ENCODE assay signal across 17 mouse cellular contexts in the genomic region with DNA sequence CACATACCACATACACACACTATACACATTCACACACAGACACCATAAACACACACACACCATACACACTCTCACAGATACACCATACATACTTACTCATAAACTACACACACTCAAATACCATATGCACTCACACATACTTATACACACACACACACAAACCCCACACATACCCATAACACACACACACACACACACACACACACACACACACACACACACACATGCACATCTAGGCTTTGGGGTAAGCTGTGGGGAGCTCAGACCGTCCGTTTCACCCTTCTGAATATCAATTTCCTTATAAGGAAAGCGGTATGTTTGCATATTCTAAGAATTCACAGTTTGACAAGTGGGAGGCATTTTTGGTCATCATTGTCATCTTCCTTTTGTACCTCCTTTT. TPM values are rescaled to one million over a fixed set of nuclear protein-coding genes. Genes with fewer than 3 reads are reported as not detected.
A peak's percentile ranks its signal among the peaks of the same experiment; 100 is the strongest.
DNase-seq lines count a peak whose midpoint lies in the region; ATAC-seq and TF ChIP-seq lines count a peak whose summit lies in the region.
"Had no signal": no experiment of that assay in that cellular context is flagged by ENCODE, and none has a peak within 500 bp of the region (broad histone marks: within the 10 kb centered on the region; RNA-seq: fewer than 3 reads in every experiment).

No protein-coding gene starts in this region.

- TF ChIP-seq CTCF in CH12.LX (conservative IDR thresholded peaks at IDR 0.05 in 1 of 2, IDR thresholded peaks at IDR 0.05 in 1 of 2; ENCODE audit: low read depth in 2 of 2, low read length in 2 of 2) = no peak
- TF ChIP-seq CTCF in small intestine, adult 2 months (IDR thresholded peaks at IDR 0.05; ENCODE audit: extremely low read depth, insufficient read length, insufficient replicate concordance, low read depth, low read length) = no peak
- TF ChIP-seq CTCF in left cerebral cortex, adult 2 months (IDR thresholded peaks at IDR 0.05) = no peak

- dilution Hi-C loops in CH12.LX (cut with MboI; ENCODE audit: extremely low pct_ligation_motif_present, extremely low pct_unique_long_range_greater_than_20kb, low sequenced_read_pairs) = no loop called here

- no peak for TF ChIP-seq EP300 in CH12.LX (IDR thresholded peaks at IDR 0.05; ENCODE audit: low read length)

- no peak for DNase-seq in lung, postnatal 25 days (ENCODE audit: low spot score)
- DNase-seq in CH12.LX (ENCODE audit: extremely low read depth) = no peak
- DNase-seq in induced T-regulatory cell, adult 2 months (ENCODE audit: low read depth) = peak; percentile 64
- DNase-seq in left cerebral cortex, adult 2 months (ENCODE audit: extremely low spot score in 1 of 2, low spot score in 2 of 2) = no peak
- no peak for DNase-seq in frontal cortex, postnatal 36 days (ENCODE audit: low spot score in 2 of 2)
- DNase-seq: cerebellum, adult 2 months; heart, adult 11 months; kidney, adult 9 months; layer of hippocampus, adult 9-11 months had no signal

- no peak overlapping the region for H3K9ac ChIP-seq in lung, embryonic 16.5 days (ENCODE audit: low read length)
- H3K9ac ChIP-seq in CH12.LX (ENCODE audit: insufficient read depth, low read depth) = peak overlapping the region; percentile 90; the same call in 1 of the 2 replicates
- H3K9ac ChIP-seq: neural tube, embryonic 15.5 days had no signal

- peaks cover 15% of the 10 kb centered on the region for H3K4me1 ChIP-seq in lung, embryonic 16.5 days (replicated peaks; ENCODE audit: control insufficient read depth, insufficient read depth, low read length)
- peaks cover 37 to 69% of the 10 kb centered on the region in 2 experiments for H3K4me1 ChIP-seq in CH12.LX (ENCODE audit: control insufficient read depth in 1 of 2, insufficient read depth in 2 of 2)
- peaks cover 4% of the 10 kb centered on the region for H3K4me1 ChIP-seq in small intestine, adult 2 months (ENCODE audit: control insufficient read depth, insufficient read depth, insufficient read length, low read length)

- H3K36me3 ChIP-seq in lung, embryonic 16.5 days (ENCODE audit: control insufficient read depth, insufficient read depth, low read length) = no peaks in the 10 kb centered on the region
- H3K36me3 ChIP-seq in CH12.LX (replicated peaks in 1 of 2; ENCODE audit: control insufficient read depth in 1 of 2, insufficient read depth in 1 of 2, low read length in 1 of 2) = peaks cover 14 to 41% of the 10 kb centered on the region in 2 experiments
- no peaks in the 10 kb centered on the region for H3K36me3 ChIP-seq in small intestine, adult 2 months (ENCODE audit: control insufficient read depth, insufficient read depth, low read length)
- H3K36me3 ChIP-seq: G1E; hindbrain, embryonic 10.5 days; limb, embryonic 10.5 days; neural tube, embryonic 15.5 days had no signal

- no peak for TF ChIP-seq POLR2A in CH12.LX (IDR thresholded peaks at IDR 0.05; ENCODE audit: low read depth, low read length)
- TF ChIP-seq POLR2A in small intestine, adult 2 months (IDR thresholded peaks at IDR 0.05; ENCODE audit: low read depth, low read length) = no peak

- in situ Hi-C loops in CH12.LX (cut with MboI; ENCODE audit: low pct_ligation_motif_present, low pct_unique_long_range_greater_than_20kb, low sequenced_read_pairs) = no loop called here

- H3K4me3 ChIP-seq in lung, embryonic 16.5 days (ENCODE audit: low read length) = peak overlapping the region; percentile 38
- H3K4me3 ChIP-seq in CH12.LX (replicated peaks in 1 of 3; ENCODE audit: low read depth in 2 of 3, low read length in 2 of 3, poor library complexity in 1 of 3) = peak overlapping the region; percentile 61 to 94 (median 84)
- H3K4me3 ChIP-seq in small intestine, adult 2 months (ENCODE audit: low read depth, low read length) = no peak overlapping the region
- no peak overlapping the region for H3K4me3 ChIP-seq in left cerebral cortex, adult 2 months
- H3K4me3 ChIP-seq: hindbrain, embryonic 10.5 days; limb, embryonic 10.5 days; neural tube, embryonic 15.5 days had no signal

- no peak for TF ChIP-seq RAD21 in CH12.LX (IDR thresholded peaks at IDR 0.05; ENCODE audit: low read depth, low read length)

- ATAC-seq in lung, embryonic 16.5 days (ENCODE audit: low read depth) = no peak
- ATAC-seq: midbrain, embryonic 16.5 days had no signal

- WGBS in lung, embryonic 16.5 days = 38% methylated on average over 3 of the region's 3 CpGs
- 62% methylated on average over 3 of the region's 3 CpGs for WGBS in small intestine, adult 2 months

- intact Hi-C loops in left cerebral cortex, adult 2 months (cut with DNase I) = no loop called here

- H3K27ac ChIP-seq in lung, embryonic 16.5 days (ENCODE audit: low read length) = no peak overlapping the region
- peak overlapping the region; percentile 90 for H3K27ac ChIP-seq in CH12.LX (ENCODE audit: insufficient read depth, low read depth)
- H3K27ac ChIP-seq in small intestine, adult 2 months (ENCODE audit: insufficient read depth, low read depth, low read length) = peak overlapping the region; percentile 72; the same call in 1 of the 2 replicates
- no peak overlapping the region for H3K27ac ChIP-seq in left cerebral cortex, adult 2 months
- H3K27ac ChIP-seq: limb, embryonic 10.5 days; neural tube, embryonic 15.5 days had no signal

- H3K79me2 ChIP-seq in CH12.LX (replicated peaks; ENCODE audit: control insufficient read depth, extremely low read depth, insufficient read depth, poor library complexity, severe bottlenecking) = peaks cover 27% of the 10 kb centered on the region

- peak overlapping the region; percentile 39; the same call in 1 of the 2 replicates for H3K4me2 ChIP-seq in lung, embryonic 16.5 days (ENCODE audit: low read depth, low read length)
- peak overlapping the region; percentile 67 for H3K4me2 ChIP-seq in CH12.LX (ENCODE audit: insufficient read depth, low read depth, poor library complexity, severe bottlenecking)
- H3K4me2 ChIP-seq: neural tube, embryonic 15.5 days had no signal

- H3K9me3 ChIP-seq in lung, embryonic 16.5 days (ENCODE audit: control insufficient read depth, low read length) = no peaks in the 10 kb centered on the region
- H3K9me3 ChIP-seq in CH12.LX (replicated peaks; ENCODE audit: low read length) = peaks cover 4% of the 10 kb centered on the region
- H3K9me3 ChIP-seq: G1E; hindbrain, embryonic 10.5 days; limb, embryonic 10.5 days; neural tube, embryonic 15.5 days had no signal

- H3K27me3 ChIP-seq in lung, embryonic 16.5 days (ENCODE audit: control insufficient read depth, insufficient read depth, low read depth, low read length) = no peaks in the 10 kb centered on the region
- no peaks in the 10 kb centered on the region for H3K27me3 ChIP-seq in CH12.LX (replicated peaks)
- H3K27me3 ChIP-seq in small intestine, adult 2 months (ENCODE audit: control insufficient read depth, insufficient read depth, low read length) = no peaks in the 10 kb centered on the region
- H3K27me3 ChIP-seq: neural tube, embryonic 15.5 days had no signal

TF ChIP-seq in CH12.LX, 34 proteins besides CTCF, POLR2A, EP300 and RAD21:
- TF ChIP-seq GABPA (IDR thresholded peaks at IDR 0.05; ENCODE audit: insufficient replicate concordance, low read depth, low read length) (no peak), ZNF384 (IDR thresholded peaks at IDR 0.05; ENCODE audit: low read depth, low read length) (no peak), IRF4 (IDR thresholded peaks at IDR 0.05; ENCODE audit: low read depth, low read length) (no peak), ETS1 (conservative IDR thresholded peaks at IDR 0.05; ENCODE audit: low read depth, low read length) (no peak)

RNA-seq across cellular contexts. Expression of gene Sh2d3c, which starts 1.7 kb away (rescaled TPM):
- polyA plus RNA-seq in lung, embryonic 16.5 days (2015; fragmentation: Nextera tagmentation; extraction: Ambion mirVana) = 43.2 and 46.2 TPM in 2 replicates
- total RNA-seq in CH12.LX (2012; rRNA removed) (10.2 and 11.1 TPM in 2 replicates), CH12.LX (2014; rRNA removed) (4.8 and 5.1 TPM in 2 replicates)
- 22.0 and 25.8 TPM in 2 replicates for polyA plus RNA-seq in CH12.LX (2012; ENCODE audit: insufficient read length, low read depth)
- 10.9 and 25.3 TPM in 2 replicates for polyA plus RNA-seq in small intestine, adult 2 months (2012; rRNA removed)
- total RNA-seq in left cerebral cortex, adult 2 months (2021) = 10 to 100 TPM; 31.1 to 42.5 TPM

RNA-seq across cellular contexts. Expression of gene Cdk9, which starts 9.7 kb away (rescaled TPM):
- 77.2 and 85.1 TPM in 2 replicates for polyA plus RNA-seq in lung, embryonic 16.5 days (2015; fragmentation: Nextera tagmentation; extraction: Ambion mirVana)
- 41.7 and 45.2 TPM in 2 replicates for total RNA-seq in CH12.LX (2012; rRNA removed)
- 72.1 and 73.7 TPM in 2 replicates for total RNA-seq in CH12.LX (2014; rRNA removed)
- polyA plus RNA-seq in CH12.LX (2012; ENCODE audit: insufficient read length, low read depth) = 136 and 138 TPM in 2 replicates
- polyA plus RNA-seq in small intestine, adult 2 months (2012; rRNA removed) = 41.9 and 89.9 TPM in 2 replicates
- total RNA-seq in left cerebral cortex, adult 2 months (2021) = 100 to 1,000 TPM; 129 to 134 TPM

RNA-seq across cellular contexts. Expression of gene 6330409D20Rik, which starts 18.2 kb away (rescaled TPM):
- polyA plus RNA-seq in lung, embryonic 16.5 days (2015; fragmentation: Nextera tagmentation; extraction: Ambion mirVana) = 0.34 and 0.43 TPM in 2 replicates
- total RNA-seq in CH12.LX (2012; rRNA removed) (not detected in 2 replicates), CH12.LX (2014; rRNA removed) (not detected in 2 replicates)
- polyA plus RNA-seq in CH12.LX (2012; ENCODE audit: insufficient read length, low read depth) = 0.41 and 0.46 TPM in 2 replicates
- polyA plus RNA-seq in small intestine, adult 2 months (2012; rRNA removed) = not detected in 2 replicates
- total RNA-seq in left cerebral cortex, adult 2 months (2021) = 1 to 10 TPM; 1.6 to 2.2 TPM
- total RNA-seq: G1E had no signal
- polyA plus RNA-seq: G1E; limb, embryonic 10.5 days; macrophage had no signal

RNA-seq across cellular contexts. Expression of gene Fpgs, which starts 18.6 kb away (rescaled TPM):
- 22.0 and 25.5 TPM in 2 replicates for polyA plus RNA-seq in lung, embryonic 16.5 days (2015; fragmentation: Nextera tagmentation; extraction: Ambion mirVana)
- total RNA-seq in CH12.LX (2012; rRNA removed) (31.8 and 34.1 TPM in 2 replicates), CH12.LX (2014; rRNA removed) (37.9 and 41.8 TPM in 2 replicates)
- polyA plus RNA-seq in CH12.LX (2012; ENCODE audit: insufficient read length, low read depth) = 52.4 and 59.2 TPM in 2 replicates
- polyA plus RNA-seq in small intestine, adult 2 months (2012; rRNA removed) = 25.6 and 26.0 TPM in 2 replicates
- 10 to 100 TPM in 1 of 2 experiments, 1 to 10 TPM in 1; 9.4 to 10.5 TPM for total RNA-seq in left cerebral cortex, adult 2 months (2021)

RNA-seq across cellular contexts. Expression of gene Tor2a, which starts 34.5 kb away (rescaled TPM):
- 61.7 and 63.5 TPM in 2 replicates for polyA plus RNA-seq in lung, embryonic 16.5 days (2015; fragmentation: Nextera tagmentation; extraction: Ambion mirVana)
- total RNA-seq in CH12.LX (2012; rRNA removed) (49.9 and 53.8 TPM in 2 replicates), CH12.LX (2014; rRNA removed) (37.5 and 41.4 TPM in 2 replicates)
- 28.5 and 33.3 TPM in 2 replicates for polyA plus RNA-seq in CH12.LX (2012; ENCODE audit: insufficient read length, low read depth)
- 86.2 and 133 TPM in 2 replicates for polyA plus RNA-seq in small intestine, adult 2 months (2012; rRNA removed)
- 10 to 100 TPM; 30.4 to 30.7 TPM for total RNA-seq in left cerebral cortex, adult 2 months (2021)

Comparison
In these comparisons a context has a peak if more than half of its experiments do, and no peak if none do; other contexts are left out.
1. H3K27ac ChIP-seq: peak in CH12.LX (single experiment) and small intestine, adult 2 months (single experiment); none in lung, embryonic 16.5 days (single experiment) and left cerebral cortex, adult 2 months (single experiment).
2. H3K4me3 ChIP-seq: peak in lung, embryonic 16.5 days (single experiment) and CH12.LX (3 of 3); none in small intestine, adult 2 months (single experiment) and left cerebral cortex, adult 2 months (single experiment).